Mouse (Mus musculus) heart, embryonic 14.5 days (tissue): Measurements from ENCODE around the gene Nxn. TPM values are rescaled to one million over a fixed set of nuclear protein-coding genes. Genes with fewer than 3 reads are reported as not detected.

ENCODE experiments used
- ATAC-seq: fragments of 200-750 bp; cut with Nextera tagmentation; 2 replicates; pipeline ENCODE4 v1.8.0; 2017; ENCODE audit warnings: low read depth, moderate TSS enrichment; ENCODE audit not compliant: insufficient number of reproducible peaks, insufficient read depth, low FRiP score
- H3K27ac ChIP-seq, 2 experiments: fragments of 200-500 bp in 1 of 2; fragments of 300-500 bp in 1 of 2; sonication (generic) in 1 of 2; replicated peaks in 1 of 2; 2 replicates each; pipeline ENCODE4 v1.5.1; 2012 to 2014; ENCODE audit warnings: low read depth in 2 of 2, low read length in 2 of 2, control low read depth in 1 of 2, mild to moderate bottlenecking in 1 of 2, mixed read lengths in 1 of 2; ENCODE audit not compliant: control insufficient read depth in 1 of 2, insufficient read depth in 1 of 2
- H3K27me3 ChIP-seq: fragments of 300-500 bp; sonication (generic); 2 replicates; pipeline ENCODE4 v1.6.1; 2014; ENCODE audit warnings: mild to moderate bottlenecking, low read length, control low read depth; ENCODE audit not compliant: control insufficient read depth, insufficient read depth
- H3K36me3 ChIP-seq: fragments of 300-500 bp; sonication (generic); 2 replicates; pipeline ENCODE4 v1.6.1; 2014; ENCODE audit warnings: mild to moderate bottlenecking, control low read depth, low read length, mixed read lengths; ENCODE audit not compliant: control insufficient read depth, insufficient read depth
- H3K4me1 ChIP-seq, 2 experiments: fragments of 200-500 bp in 1 of 2; fragments of 300-500 bp in 1 of 2; sonication (generic) in 1 of 2; 2 replicates each; pipeline ENCODE4 v1.6.1; 2012 to 2014; ENCODE audit warnings: low read length in 2 of 2, control low read depth in 1 of 2, mixed read lengths in 1 of 2; ENCODE audit not compliant: control insufficient read depth in 2 of 2, insufficient read depth in 2 of 2
- H3K4me2 ChIP-seq: fragments of 300-500 bp; sonication (generic); 2 replicates; pipeline ENCODE4 v1.6.1; 2014; ENCODE audit warnings: mild to moderate bottlenecking, low read length
- H3K4me3 ChIP-seq, 2 experiments: fragments of 200-500 bp in 1 of 2; fragments of 300-500 bp in 1 of 2; sonication (generic) in 1 of 2; 2 replicates each; pipeline ENCODE4 v1.5.1; 2012 to 2014; ENCODE audit warnings: low read length in 2 of 2, mild to moderate bottlenecking in 2 of 2, control low read depth in 1 of 2, low read depth in 1 of 2, moderate library complexity in 1 of 2; ENCODE audit not compliant: control insufficient read depth in 1 of 2, insufficient read depth in 1 of 2
- H3K9ac ChIP-seq: fragments of 300-500 bp; sonication (generic); 2 replicates; pipeline ENCODE4 v1.6.1; 2014; ENCODE audit warnings: mild to moderate bottlenecking, low read length
- H3K9me3 ChIP-seq: fragments of 300-500 bp; sonication (generic); 2 replicates; pipeline ENCODE4 v1.6.1; 2016; ENCODE audit warnings: low read length, control low read depth; ENCODE audit not compliant: control insufficient read depth
- WGBS: fragments of 180-500 bp; shearing (Covaris S2); extraction: QIAGEN DNeasy Blood & Tissue Kit; methylation state at CpG from one replicate; pipeline ENCODE4 v1.1.7; 2014; 5-methylcytosine and 5-hydroxymethylcytosine counted together
- polyA plus RNA-seq: library from polyadenylated mRNA; unstranded; fragments of >200 nt; fragmentation: Nextera tagmentation; extraction: Ambion mirVana; gene quantifications from 2 replicates; pipeline ENCODE4 v1.2.1, GENCODE M21; 2014

Nxn gene
- polyA plus RNA-seq, 1 experiment from 2014 or later = 26.8 TPM

- Histone ChIP-seq H3K27ac (no peak overlapping the region), H3K4me1 (peaks cover 10 to 35% of the 10 kb centered on the region in 2 experiments), H3K4me2 (no peak overlapping the region), H3K27me3 (no peaks in the 10 kb centered on the region), H3K36me3 (no peaks in the 10 kb centered on the region), H3K9ac (no peak overlapping the region), H3K4me3 (no peak overlapping the region), H3K9me3 (no peaks in the 10 kb centered on the region)
- WGBS = 66% methylated on average over 6 of the region's 6 CpGs
- no peak for ATAC-seq
Observed at GRCm38 (mm10) chr11:76314140-76314539, 84.8 kb downstream of the Nxn start.

DNA sequence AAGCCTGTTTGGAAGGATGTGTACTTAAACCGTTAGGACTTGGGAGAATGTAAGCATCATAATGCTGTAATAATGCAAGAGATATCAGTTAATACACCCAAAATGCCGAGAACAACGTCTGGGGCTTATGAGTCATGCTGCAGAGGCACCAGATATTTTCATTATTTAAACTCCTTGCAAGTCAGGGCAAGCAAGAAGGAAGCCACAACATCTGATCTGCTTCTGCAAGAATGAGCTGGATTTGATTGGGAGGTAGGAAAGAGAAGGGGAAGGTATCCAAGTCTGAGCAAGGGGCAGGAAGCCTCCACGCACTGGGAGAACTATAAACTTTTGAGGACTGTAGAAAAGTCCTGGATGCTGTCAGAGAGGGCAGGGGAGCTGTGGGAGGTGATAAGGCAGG is 86.1 kb downstream of the Nxn start:
- H3K27me3 ChIP-seq = no peaks in the 10 kb centered on the region
- 46% methylated on average over 4 of the region's 4 CpGs for WGBS
- no peak for ATAC-seq
- H3K4me1 ChIP-seq = peaks cover 10 to 35% of the 10 kb centered on the region in 2 experiments
- H3K9ac ChIP-seq = no peak overlapping the region
- no peak overlapping the region for H3K27ac ChIP-seq
- no peaks in the 10 kb centered on the region for H3K36me3 ChIP-seq
- no peaks in the 10 kb centered on the region for H3K9me3 ChIP-seq
- H3K4me2 ChIP-seq = no peak overlapping the region
- no peak overlapping the region for H3K4me3 ChIP-seq

DNA sequence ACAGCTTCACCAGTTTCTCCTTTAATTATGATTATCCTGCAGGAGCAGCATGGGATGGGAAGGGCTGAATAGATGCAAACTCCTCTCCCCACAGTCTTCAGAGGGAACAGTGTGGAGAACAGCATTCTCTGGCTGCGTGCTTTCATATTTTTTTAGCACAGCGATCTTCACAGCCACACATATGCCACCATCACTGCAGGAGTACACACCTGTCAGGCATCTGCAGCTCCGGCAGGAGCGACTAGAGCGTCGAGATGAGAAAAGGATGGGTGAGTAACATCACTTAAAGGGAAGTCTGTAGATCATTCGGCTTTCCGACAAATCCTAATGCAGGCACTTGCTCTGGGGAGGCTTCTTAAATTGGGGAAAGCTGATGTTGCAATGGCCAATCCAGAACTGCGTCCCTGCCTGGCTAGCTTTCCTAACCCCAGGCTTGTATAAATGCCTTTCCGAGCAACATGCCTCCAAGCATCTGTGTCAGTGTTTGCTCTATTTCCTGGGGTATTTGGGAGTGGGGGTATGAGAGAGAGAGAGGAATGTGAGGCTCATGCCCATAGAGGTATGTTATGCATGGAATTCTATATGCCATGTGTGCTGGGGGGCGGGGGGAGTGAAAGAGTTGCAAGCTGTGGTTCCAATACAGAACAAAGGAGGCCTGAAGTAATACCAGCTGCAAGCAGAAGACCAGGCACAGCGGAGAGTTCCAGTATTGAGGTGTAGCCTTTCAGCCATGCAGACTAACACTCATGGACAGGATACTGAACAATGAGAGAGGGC is 87.5 kb downstream of the Nxn start:
- H3K4me2 ChIP-seq = no peak overlapping the region
- H3K4me3 ChIP-seq = no peak overlapping the region
- H3K27me3 ChIP-seq = no peaks in the 10 kb centered on the region
- peaks cover 10 to 34% of the 10 kb centered on the region in 2 experiments for H3K4me1 ChIP-seq
- ATAC-seq = no peak
- H3K9me3 ChIP-seq = no peaks in the 10 kb centered on the region
- 85% methylated on average over 12 of the region's 12 CpGs for WGBS
- no peak overlapping the region for H3K9ac ChIP-seq
- H3K36me3 ChIP-seq = no peaks in the 10 kb centered on the region
- H3K27ac ChIP-seq = no peak overlapping the region

GRCm38 (mm10) chr11:76309868-76310267 is 89.1 kb downstream of the Nxn start:
- Histone ChIP-seq H3K4me1 (peaks cover 14 to 42% of the 10 kb centered on the region in 2 experiments), H3K9me3 (no peaks in the 10 kb centered on the region), H3K27me3 (no peaks in the 10 kb centered on the region), H3K4me2 (no peak overlapping the region), H3K9ac (no peak overlapping the region), H3K36me3 (no peaks in the 10 kb centered on the region), H3K27ac (no peak overlapping the region), H3K4me3 (no peak overlapping the region)
- WGBS = 65% methylated on average over 5 of the region's 5 CpGs
- 0 out of 2 replicates have a peak, but pooled peaks have one; percentile 11 for ATAC-seq

DNA sequence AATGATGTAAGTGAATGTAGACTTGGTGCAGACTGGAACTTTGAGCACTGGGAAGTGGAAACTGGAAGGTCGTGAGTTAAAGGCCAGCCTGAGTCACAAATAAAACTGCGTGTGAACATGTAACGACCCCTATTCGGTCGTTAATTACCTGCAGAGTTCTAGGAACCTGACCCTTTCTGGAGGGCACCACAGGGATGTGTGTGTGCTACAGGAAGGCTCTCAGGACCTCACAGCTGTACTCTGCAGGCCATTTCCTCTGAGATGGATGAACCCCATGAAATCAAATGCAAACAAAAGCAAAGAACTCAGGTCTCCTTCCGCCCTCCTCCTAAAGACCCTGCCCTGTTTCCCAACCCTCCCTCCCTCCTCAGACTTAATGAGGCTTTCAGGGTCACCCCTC is 89.9 kb downstream of the Nxn start:
- Histone ChIP-seq H3K27ac (no peak overlapping the region), H3K4me3 (no peak overlapping the region), H3K36me3 (no peaks in the 10 kb centered on the region), H3K27me3 (no peaks in the 10 kb centered on the region), H3K4me1 (peaks cover 14 to 42% of the 10 kb centered on the region in 2 experiments), H3K9ac (no peak overlapping the region), H3K4me2 (no peak overlapping the region), H3K9me3 (no peaks in the 10 kb centered on the region)
- 63% methylated on average over 6 of the region's 6 CpGs for WGBS
- ATAC-seq = no peak

DNA sequence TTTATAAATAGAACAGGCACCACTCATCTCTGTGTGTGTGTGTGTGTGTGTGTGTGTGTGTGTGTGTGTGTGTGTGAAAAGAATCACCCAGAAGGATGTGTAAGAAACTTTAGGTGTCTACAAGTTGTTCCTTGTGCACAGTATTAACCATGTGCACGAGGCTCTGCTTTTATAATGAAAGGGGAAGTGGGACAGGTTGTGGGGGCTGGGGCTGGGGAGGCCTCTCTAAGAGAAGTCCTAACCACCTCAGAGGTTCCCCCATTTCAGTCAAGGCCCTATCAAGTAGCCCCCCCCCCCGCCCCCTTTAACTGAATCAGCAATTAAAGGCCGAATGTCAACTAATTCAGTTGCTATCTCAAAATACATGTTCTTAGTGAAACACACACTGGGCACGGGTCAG is 92.2 kb downstream of the Nxn start:
- Histone ChIP-seq H3K4me3 (no peak overlapping the region), H3K9ac (no peak overlapping the region), H3K4me1 (peaks cover 14 to 32% of the 10 kb centered on the region in 2 experiments), H3K27ac (no peak overlapping the region), H3K4me2 (no peak overlapping the region), H3K36me3 (no peaks in the 10 kb centered on the region), H3K27me3 (no peaks in the 10 kb centered on the region), H3K9me3 (no peaks in the 10 kb centered on the region)
- no peak for ATAC-seq
- WGBS = 62% methylated on average over 4 of the region's 4 CpGs

DNA sequence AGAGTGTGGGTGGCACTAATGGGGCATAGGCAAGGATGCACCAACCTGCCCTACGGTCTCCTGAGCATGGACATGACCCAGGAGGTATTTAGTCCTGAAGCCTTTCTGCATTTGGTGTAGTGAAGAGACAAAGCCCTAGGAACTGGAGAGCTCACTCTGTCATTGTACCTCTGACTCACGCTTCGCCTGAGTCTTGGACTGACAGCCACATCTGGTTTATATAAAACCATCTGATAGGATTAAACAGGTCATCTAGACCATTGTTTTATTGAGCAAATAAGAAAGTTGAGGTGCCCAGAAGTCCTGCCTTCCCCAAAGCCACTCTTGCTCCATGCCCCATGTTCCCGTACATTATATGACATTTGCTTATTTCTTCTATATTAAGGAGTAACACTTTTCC is 93.4 kb downstream of the Nxn start:
- H3K27ac ChIP-seq = no peak overlapping the region
- no peaks in the 10 kb centered on the region for H3K36me3 ChIP-seq
- H3K9me3 ChIP-seq = no peaks in the 10 kb centered on the region
- H3K4me2 ChIP-seq = no peak overlapping the region
- ATAC-seq = no peak
- H3K4me1 ChIP-seq = peaks cover 11 to 32% of the 10 kb centered on the region in 2 experiments
- no peaks in the 10 kb centered on the region for H3K27me3 ChIP-seq
- no peak overlapping the region for H3K9ac ChIP-seq
- 68% methylated on average over 4 of the region's 4 CpGs for WGBS
- H3K4me3 ChIP-seq = no peak overlapping the region

- Histone ChIP-seq H3K9ac (no peak overlapping the region), H3K4me2 (no peak overlapping the region), H3K36me3 (no peaks in the 10 kb centered on the region), H3K27me3 (no peaks in the 10 kb centered on the region), H3K4me3 (no peak overlapping the region), H3K9me3 (no peaks in the 10 kb centered on the region), H3K27ac (no peak overlapping the region), H3K4me1 (peaks cover 10 to 36% of the 10 kb centered on the region in 2 experiments)
- ATAC-seq = no peak
- WGBS = 70% methylated on average over 11 of the region's 11 CpGs
Observed at GRCm38 (mm10) chr11:76303368-76303767, 95.6 kb downstream of the Nxn start.
